Mouse (Mus musculus): ENCODE data around the gene Zfp715. TPM values are rescaled to one million over a fixed set of nuclear protein-coding genes. Genes with fewer than 3 reads are reported as not detected.
"Not testable (repeated sequence)": the region's sequence is repeated elsewhere in the genome, so short reads cannot be mapped to it uniquely, and the experiment has no call there.

Zfp715 gene
- polyA plus RNA-seq, 1 experiment from 2014 or later: 22.3 TPM

DNA sequence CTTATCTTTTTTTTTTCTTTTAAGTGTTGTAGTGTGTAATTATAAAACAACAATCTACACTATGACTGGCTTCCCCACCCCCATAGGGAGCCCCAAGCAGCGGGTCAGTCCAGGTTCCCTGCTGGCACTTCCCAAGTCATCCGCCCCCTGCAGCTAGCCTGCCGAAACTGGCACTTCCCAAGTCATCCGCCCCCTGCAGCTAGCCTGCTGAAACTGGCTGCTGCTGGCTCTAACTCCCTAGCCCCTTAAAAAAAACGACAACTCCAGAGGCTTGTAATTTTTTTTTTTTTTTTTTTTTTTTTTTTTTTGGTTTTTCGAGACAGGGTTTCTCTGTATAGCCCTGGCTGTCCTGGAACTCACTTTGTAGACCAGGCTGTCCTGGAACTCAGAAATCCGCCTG lies 36.9 kb downstream of the Zfp715 start:
- not testable (repeated sequence) for ATAC-seq; H3K4me2 ChIP-seq (ENCODE audit: low read length); DNase-seq (ENCODE audit: low spot score); H3K4me1 ChIP-seq (ENCODE audit: control insufficient read depth, insufficient read depth, low read length); H3K27me3 ChIP-seq (replicated peaks; ENCODE audit: control insufficient read depth, insufficient read depth, low read length); H3K36me3 ChIP-seq (ENCODE audit: control insufficient read depth, insufficient read depth, low read length); H3K27ac ChIP-seq (ENCODE audit: low read depth, low read length); H3K4me3 ChIP-seq (ENCODE audit: low read depth, low read length); H3K9ac ChIP-seq (ENCODE audit: low read length); H3K9me3 ChIP-seq (replicated peaks; ENCODE audit: control insufficient read depth, low read length)
- WGBS: 47% methylated on average over 6 of the region's 7 CpGs

DNA sequence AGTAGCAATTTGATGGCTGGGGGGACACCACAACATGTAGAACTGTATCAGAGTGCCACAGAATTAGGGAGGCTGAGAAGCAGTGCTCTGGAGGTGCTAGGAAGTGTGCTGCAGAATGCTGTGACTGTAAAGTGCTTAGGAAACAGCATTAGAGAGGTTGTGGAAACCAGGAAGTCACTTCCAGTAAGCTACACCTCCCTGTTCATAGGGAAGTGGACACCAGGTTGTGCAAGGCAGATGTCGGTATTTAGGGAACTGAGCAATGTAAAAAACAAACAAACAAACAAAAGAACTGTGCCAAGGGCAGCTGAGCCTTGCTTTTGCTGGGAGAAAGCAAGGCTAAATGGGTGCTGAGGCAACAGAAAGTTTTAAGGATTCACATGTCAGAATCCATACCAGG lies 39.6 kb downstream of the Zfp715 start:
- ATAC-seq: no peak
- no peak overlapping the region for H3K4me2 ChIP-seq (ENCODE audit: low read length)
- H3K9ac ChIP-seq (ENCODE audit: low read length): no peak overlapping the region
- H3K27ac ChIP-seq (ENCODE audit: low read depth, low read length): no peak overlapping the region
- 97% methylated on average over 1 of the region's 1 CpGs for WGBS
- no peak for DNase-seq (ENCODE audit: low spot score)
- peaks cover 5% of the 10 kb centered on the region for H3K9me3 ChIP-seq (replicated peaks; ENCODE audit: control insufficient read depth, low read length)
- H3K4me1 ChIP-seq (ENCODE audit: control insufficient read depth, insufficient read depth, low read length): no peaks in the 10 kb centered on the region
- no peak overlapping the region for H3K4me3 ChIP-seq (ENCODE audit: low read depth, low read length)
- H3K36me3 ChIP-seq (ENCODE audit: control insufficient read depth, insufficient read depth, low read length): no peaks in the 10 kb centered on the region
- no peaks in the 10 kb centered on the region for H3K27me3 ChIP-seq (replicated peaks; ENCODE audit: control insufficient read depth, insufficient read depth, low read length)

DNA sequence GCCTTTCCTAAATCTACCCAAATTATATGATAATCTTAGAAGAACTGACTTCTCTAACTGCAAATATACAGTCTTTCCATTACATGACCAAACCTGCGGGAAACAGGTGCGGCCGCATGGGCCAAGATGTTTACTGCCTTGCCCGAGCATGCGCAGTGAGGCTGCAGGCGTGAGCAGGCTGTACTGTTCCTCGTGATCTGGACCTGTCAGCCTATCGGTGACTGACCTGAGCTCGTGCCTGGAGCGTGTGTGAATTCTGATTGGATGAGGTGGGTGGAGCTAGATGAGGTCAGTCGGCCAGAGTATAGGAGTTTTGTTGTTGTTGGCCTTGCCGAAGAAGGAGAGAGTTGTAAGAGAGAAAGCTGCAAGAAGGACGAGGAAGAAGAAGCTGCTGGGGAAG lies 45.7 kb downstream of the Zfp715 start:
- not testable (repeated sequence) for H3K4me1 ChIP-seq (ENCODE audit: control insufficient read depth, insufficient read depth, low read length); H3K36me3 ChIP-seq (ENCODE audit: control insufficient read depth, insufficient read depth, low read length); H3K9ac ChIP-seq (ENCODE audit: low read length); H3K27ac ChIP-seq (ENCODE audit: low read depth, low read length); H3K4me3 ChIP-seq (ENCODE audit: low read depth, low read length); H3K27me3 ChIP-seq (replicated peaks; ENCODE audit: control insufficient read depth, insufficient read depth, low read length); ATAC-seq; DNase-seq (ENCODE audit: low spot score); H3K9me3 ChIP-seq (replicated peaks; ENCODE audit: control insufficient read depth, low read length); H3K4me2 ChIP-seq (ENCODE audit: low read length)
- WGBS: 91% methylated on average over 13 of the region's 13 CpGs

DNA sequence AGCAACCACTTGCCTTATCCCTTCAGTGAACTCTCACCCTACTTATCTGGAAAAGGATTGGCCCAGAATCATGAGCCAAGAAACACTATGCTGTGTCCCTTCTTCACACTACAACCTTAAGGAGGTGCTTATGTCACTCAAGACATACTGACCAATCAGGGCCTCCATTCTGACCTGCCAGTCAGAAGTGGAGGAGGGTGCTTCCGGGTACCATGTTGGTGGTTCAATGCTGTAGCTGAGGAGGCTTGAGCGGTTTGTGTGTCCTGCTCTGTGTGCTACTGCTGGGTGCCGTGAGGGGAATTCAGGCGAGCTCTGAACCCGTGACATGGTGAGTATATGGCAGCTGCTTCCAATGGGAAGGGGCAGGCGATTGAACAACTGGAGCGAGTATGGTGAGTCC lies 59.6 kb downstream of the Zfp715 start:
- no peak overlapping the region for H3K4me3 ChIP-seq (ENCODE audit: low read depth, low read length)
- no peak overlapping the region for H3K4me2 ChIP-seq (ENCODE audit: low read length)
- H3K4me1 ChIP-seq (ENCODE audit: control insufficient read depth, insufficient read depth, low read length): no peaks in the 10 kb centered on the region
- no peak overlapping the region for H3K9ac ChIP-seq (ENCODE audit: low read length)
- WGBS: 86% methylated on average over 7 of the region's 7 CpGs
- peaks cover 7% of the 10 kb centered on the region for H3K9me3 ChIP-seq (replicated peaks; ENCODE audit: control insufficient read depth, low read length)
- no peaks in the 10 kb centered on the region for H3K27me3 ChIP-seq (replicated peaks; ENCODE audit: control insufficient read depth, insufficient read depth, low read length)
- ATAC-seq (no peak), DNase-seq (ENCODE audit: low spot score) (no peak)
- H3K36me3 ChIP-seq (ENCODE audit: control insufficient read depth, insufficient read depth, low read length): no peaks in the 10 kb centered on the region
- H3K27ac ChIP-seq (ENCODE audit: low read depth, low read length): no peak overlapping the region

DNA sequence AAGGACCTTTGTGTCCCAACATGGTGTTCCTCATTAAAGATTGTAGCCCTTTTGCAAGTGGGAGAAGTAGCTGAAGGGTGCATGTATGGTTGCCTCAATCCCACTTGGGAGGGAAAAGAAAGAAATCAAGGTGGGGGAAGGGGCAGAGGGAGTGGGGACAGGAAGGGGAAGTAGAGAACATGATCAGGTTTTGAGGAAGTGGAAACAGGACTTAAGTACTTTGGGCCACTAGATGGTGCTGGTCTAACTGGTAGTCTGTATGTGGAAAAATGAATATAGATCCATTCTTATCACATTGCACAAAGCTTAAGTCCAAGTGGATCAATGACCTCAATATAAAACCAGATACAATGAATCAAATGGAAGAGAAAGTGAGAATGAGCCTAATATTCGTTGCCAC lies 62.4 kb downstream of the Zfp715 start:
- not testable (repeated sequence) for H3K4me1 ChIP-seq (ENCODE audit: control insufficient read depth, insufficient read depth, low read length); H3K9me3 ChIP-seq (replicated peaks; ENCODE audit: control insufficient read depth, low read length); H3K27ac ChIP-seq (ENCODE audit: low read depth, low read length); H3K36me3 ChIP-seq (ENCODE audit: control insufficient read depth, insufficient read depth, low read length); DNase-seq (ENCODE audit: low spot score); H3K27me3 ChIP-seq (replicated peaks; ENCODE audit: control insufficient read depth, insufficient read depth, low read length); H3K9ac ChIP-seq (ENCODE audit: low read length); H3K4me2 ChIP-seq (ENCODE audit: low read length); H3K4me3 ChIP-seq (ENCODE audit: low read depth, low read length); ATAC-seq
- 83% methylated on average over 1 of the region's 1 CpGs for WGBS

Other genes starting within 250 kb of the Zfp715 start
- gene Zfp936, start 199.1 kb downstream of the Zfp715 start, polyA plus RNA-seq (2014; fragmentation: Nextera tagmentation; extraction: Ambion mirVana): not detected in 2 replicates
- 0.10 TPM in 1 of 2 replicates, not detected in the other for gene Siglecf, start 38.0 kb upstream of the Zfp715 start, polyA plus RNA-seq (2014; fragmentation: Nextera tagmentation; extraction: Ambion mirVana)
- 0.09 TPM in 1 of 2 replicates, not detected in the other for gene Siglecg, start 94.9 kb upstream of the Zfp715 start, polyA plus RNA-seq (2014; fragmentation: Nextera tagmentation; extraction: Ambion mirVana)
- not detected in 2 replicates for gene Lim2, start 114.4 kb upstream of the Zfp715 start, polyA plus RNA-seq (2014; fragmentation: Nextera tagmentation; extraction: Ambion mirVana)
- gene Nkg7, start 123.8 kb upstream of the Zfp715 start, polyA plus RNA-seq (2014; fragmentation: Nextera tagmentation; extraction: Ambion mirVana): not detected in 2 replicates
- gene Cldnd2, start 127.5 kb upstream of the Zfp715 start, polyA plus RNA-seq (2014; fragmentation: Nextera tagmentation; extraction: Ambion mirVana): not detected in 2 replicates
- gene Etfb, start 130.8 kb upstream of the Zfp715 start, polyA plus RNA-seq (2014; fragmentation: Nextera tagmentation; extraction: Ambion mirVana): 156 and 182 TPM in 2 replicates
- not detected in 2 replicates for gene Gm45233, start 130.8 kb upstream of the Zfp715 start, polyA plus RNA-seq (2014; fragmentation: Nextera tagmentation; extraction: Ambion mirVana)
- 3.2 and 6.5 TPM in 2 replicates for gene Vsig10l, start 149.9 kb upstream of the Zfp715 start, polyA plus RNA-seq (2014; fragmentation: Nextera tagmentation; extraction: Ambion mirVana)
- 4.6 and 5.1 TPM in 2 replicates for gene Iglon5, start 176.8 kb upstream of the Zfp715 start, polyA plus RNA-seq (2014; fragmentation: Nextera tagmentation; extraction: Ambion mirVana)
- gene 4931406B18Rik, start 192.6 kb upstream of the Zfp715 start, polyA plus RNA-seq (2014; fragmentation: Nextera tagmentation; extraction: Ambion mirVana): not detected in 2 replicates
- gene Cd33, start 231.1 kb upstream of the Zfp715 start, polyA plus RNA-seq (2014; fragmentation: Nextera tagmentation; extraction: Ambion mirVana): 0.61 and 1.2 TPM in 2 replicates
- 7.6 and 9.0 TPM in 2 replicates for gene Zfp658, start 249.0 kb upstream of the Zfp715 start, polyA plus RNA-seq (2014; fragmentation: Nextera tagmentation; extraction: Ambion mirVana)